Mouse (Mus musculus) brain, embryonic 14.5 days (tissue): Measurements from ENCODE around the gene B3gntl1. TPM values are rescaled to one million over a fixed set of nuclear protein-coding genes. Genes with fewer than 3 reads are reported as not detected.

Experiments used
- DNase-seq: peaks from one replicate; pipeline ENCODE4 v3.0.0-alpha.2; 2011; ENCODE audit warnings: low read depth
- CTCF ChIP-seq: fragments of 200-500 bp; IDR thresholded peaks from 2 replicates; pipeline ENCODE4 v1.5.1; 2012; ENCODE audit warnings: inconsistent platforms, mild to moderate bottlenecking, moderate library complexity, borderline replicate concordance; ENCODE audit not compliant: insufficient read depth, insufficient read length; ENCODE audit errors: extremely low read depth
- POLR2A ChIP-seq: fragments of 200-500 bp; IDR thresholded peaks from 2 replicates; pipeline ENCODE4 v1.6.1; 2012; ENCODE audit warnings: mild to moderate bottlenecking, inconsistent platforms, borderline replicate concordance; ENCODE audit not compliant: poor library complexity, insufficient read depth, insufficient read length, severe bottlenecking; ENCODE audit errors: extremely low read depth
- polyA plus RNA-seq: library from polyadenylated mRNA; depleted of rRNA; stranded (reverse); fragments of >200 nt; gene quantifications from 2 replicates; pipeline ENCODE4 v1.2.3, GENCODE M21; 2012

The B3gntl1 gene
- polyA plus RNA-seq, 1 experiment: 8.5 TPM

GRCm38 (mm10) chr11:121636646-121637045 is 36.3 kb downstream of the B3gntl1 start:
- TF ChIP-seq CTCF (no peak), POLR2A (no peak)
- DNase-seq: no peak

- peak; percentile 67 for DNase-seq
- TF ChIP-seq CTCF (no peak), POLR2A (no peak)
These were observed 41.5 kb downstream of the B3gntl1 start for GRCm38 (mm10) chr11:121631410-121631809.

- TF ChIP-seq CTCF (peak; percentile 32; the same call in 1 of the 2 replicates), POLR2A (no peak)
- DNase-seq: no peak
These were observed 42.5 kb downstream of the B3gntl1 start for GRCm38 (mm10) chr11:121630406-121630805.

GRCm38 (mm10) chr11:121629529-121629928 is 43.4 kb downstream of the B3gntl1 start:
- TF ChIP-seq POLR2A: no peak
- no peak for TF ChIP-seq CTCF
- no peak for DNase-seq

GRCm38 (mm10) chr11:121627521-121627920 is 45.4 kb downstream of the B3gntl1 start:
- TF ChIP-seq POLR2A: no peak
- TF ChIP-seq CTCF: no peak
- no peak for DNase-seq

GRCm38 (mm10) chr11:121625007-121625406 is 47.9 kb downstream of the B3gntl1 start:
- no peak for TF ChIP-seq POLR2A
- TF ChIP-seq CTCF: no peak
- DNase-seq: no peak

GRCm38 (mm10) chr11:121617371-121617770 is 55.6 kb downstream of the B3gntl1 start:
- no peak for TF ChIP-seq POLR2A
- no peak for TF ChIP-seq CTCF
- DNase-seq: no peak

- DNase-seq: no peak
- TF ChIP-seq CTCF: no peak
- TF ChIP-seq POLR2A: no peak
These were observed 56.5 kb downstream of the B3gntl1 start for GRCm38 (mm10) chr11:121616501-121616900.

- DNase-seq: no peak
- TF ChIP-seq POLR2A (no peak), CTCF (no peak)
These were observed 56.9 kb downstream of the B3gntl1 start for GRCm38 (mm10) chr11:121615961-121616485.

- TF ChIP-seq CTCF: no peak
- no peak for TF ChIP-seq POLR2A
- DNase-seq: no peak
These were observed 62.0 kb downstream of the B3gntl1 start for GRCm38 (mm10) chr11:121610976-121611375.

GRCm38 (mm10) chr11:121605604-121606003 is 67.3 kb downstream of the B3gntl1 start:
- TF ChIP-seq CTCF (no peak), POLR2A (no peak)

GRCm38 (mm10) chr11:121601422-121601821 is 71.5 kb downstream of the B3gntl1 start:
- DNase-seq: no peak

More at GRCm38 (mm10) chr11:121605604-121606003, 67.3 kb downstream of the B3gntl1 start:
- no peak for DNase-seq

More at GRCm38 (mm10) chr11:121601422-121601821, 71.5 kb downstream of the B3gntl1 start:
- TF ChIP-seq POLR2A (no peak), CTCF (no peak)
